Mouse (Mus musculus) layer of hippocampus, adult 8-10 months (tissue): ENCODE results near the gene Aig1. TPM values are rescaled to one million over a fixed set of nuclear protein-coding genes. Genes with fewer than 3 reads are reported as not detected.

Source experiments
- DNase-seq, 2 experiments: peaks; one replicate each; pipeline ENCODE4 v3.0.0; 2022; ENCODE audit warnings: low spot score in 2 of 2
- total RNA-seq, 4 experiments: library from RNA; stranded (reverse); gene quantifications; 2 replicates each; pipeline ENCODE4 v1.2.4; 2022

Aig1 gene
- total RNA-seq, 4 experiments from 2014 or later, result 63.9 to 68.9 (median 67.7) TPM

GRCm38 (mm10) chr10:13850071-13850470 is 18.7 kb downstream of the Aig1 start:
- DNase-seq, result no peak

- DNase-seq, result no peak
These were observed 19.6 kb downstream of the Aig1 start for GRCm38 (mm10) chr10:13849205-13849604.

GRCm38 (mm10) chr10:13844864-13845263 is 23.9 kb downstream of the Aig1 start:
- DNase-seq, result no peak

GRCm38 (mm10) chr10:13843746-13844145 is 25.0 kb downstream of the Aig1 start:
- no peak for DNase-seq

- DNase-seq, result no peak
These were observed 25.9 kb downstream of the Aig1 start for GRCm38 (mm10) chr10:13842855-13843254.

- DNase-seq, result no peak
These were observed 30.2 kb downstream of the Aig1 start for GRCm38 (mm10) chr10:13838511-13839126.

- no peak for DNase-seq
These were observed 30.9 kb downstream of the Aig1 start for GRCm38 (mm10) chr10:13837709-13838456.

GRCm38 (mm10) chr10:13836956-13837355 is 31.8 kb downstream of the Aig1 start:
- no peak for DNase-seq

- DNase-seq, result no peak
These were observed 32.9 kb downstream of the Aig1 start for GRCm38 (mm10) chr10:13835737-13836475.

GRCm38 (mm10) chr10:13834056-13834455 is 34.7 kb downstream of the Aig1 start:
- no peak for DNase-seq

GRCm38 (mm10) chr10:13833066-13833566 is 35.7 kb downstream of the Aig1 start:
- no peak for DNase-seq

GRCm38 (mm10) chr10:13832546-13833033 is 36.2 kb downstream of the Aig1 start:
- no peak for DNase-seq

- DNase-seq, result no peak
These were observed 41.6 kb downstream of the Aig1 start for GRCm38 (mm10) chr10:13827150-13827549.

GRCm38 (mm10) chr10:13813591-13813990 is 55.2 kb downstream of the Aig1 start:
- no peak for DNase-seq

GRCm38 (mm10) chr10:13808291-13808690 is 60.5 kb downstream of the Aig1 start:
- no peak for DNase-seq

GRCm38 (mm10) chr10:13806806-13807205 is 62.0 kb downstream of the Aig1 start:
- DNase-seq, result no peak

- DNase-seq, result no peak
These were observed 67.5 kb downstream of the Aig1 start for GRCm38 (mm10) chr10:13801296-13801695.

GRCm38 (mm10) chr10:13793458-13793857 is 75.3 kb downstream of the Aig1 start:
- no peak for DNase-seq

- DNase-seq, result no peak
These were observed 76.0 kb downstream of the Aig1 start for GRCm38 (mm10) chr10:13792788-13793187.

GRCm38 (mm10) chr10:13789604-13790003 is 79.2 kb downstream of the Aig1 start:
- no peak for DNase-seq

GRCm38 (mm10) chr10:13788057-13788456 is 80.7 kb downstream of the Aig1 start:
- no peak for DNase-seq

- no peak for DNase-seq
These were observed 86.0 kb downstream of the Aig1 start for GRCm38 (mm10) chr10:13782774-13783173.
